In the genomic region with DNA sequence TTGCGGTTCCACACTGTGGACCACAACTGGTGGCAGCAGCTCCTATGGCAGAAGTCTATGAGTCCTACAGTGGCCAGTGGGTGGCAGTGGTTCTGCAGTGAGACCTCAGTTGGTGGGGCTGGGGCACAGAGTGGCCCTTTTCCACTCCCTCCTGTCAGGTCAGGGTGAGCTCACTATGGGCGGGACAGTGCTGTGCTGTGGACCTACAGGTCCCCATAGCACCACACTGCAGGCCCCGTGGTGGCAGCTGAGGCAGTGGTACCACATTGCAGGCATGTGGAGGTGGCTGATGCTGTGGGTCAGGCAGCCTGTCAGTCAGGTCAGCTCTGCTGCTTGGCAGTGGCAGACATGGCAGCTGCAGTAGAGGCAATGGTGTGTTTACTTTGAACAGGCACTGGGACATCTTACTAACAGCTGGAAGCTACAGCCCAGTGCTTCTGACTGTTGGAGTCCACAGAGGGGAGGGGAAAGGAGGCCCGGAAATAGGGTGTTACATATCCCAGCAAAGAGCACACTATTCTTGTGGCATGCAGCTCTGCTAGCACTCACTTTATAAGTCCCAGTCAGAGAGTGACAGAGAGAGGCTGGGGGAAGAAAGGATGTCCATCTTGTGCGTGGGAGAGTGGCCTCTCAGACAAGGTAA, we compare ENCODE assay signal across 12 mouse cellular contexts. TPM values are rescaled to one million over a fixed set of nuclear protein-coding genes. Genes with fewer than 3 reads are reported as not detected.
DNase-seq lines count a peak whose midpoint lies in the region; ATAC-seq and TF ChIP-seq lines count a peak whose summit lies in the region.
"Had no signal": no experiment of that assay in that cellular context is flagged by ENCODE, and none has a peak within 500 bp of the region (broad histone marks: within the 10 kb centered on the region; RNA-seq: fewer than 3 reads in every experiment).

No protein-coding gene starts in this region.

- DNase-seq in lung, adult 2 months, result no peak
- DNase-seq in left cerebral cortex, postnatal 36 days (ENCODE audit: low spot score in 2 of 2), result no peak
- DNase-seq: adrenal gland, postnatal 10 days had no signal

- no peaks in the 10 kb centered on the region for H3K36me3 ChIP-seq in lung, embryonic 15.5 days
- H3K36me3 ChIP-seq in kidney, embryonic 15.5 days, result no peaks in the 10 kb centered on the region
- no peaks in the 10 kb centered on the region for H3K36me3 ChIP-seq in stomach, embryonic 14.5 days (ENCODE audit: control insufficient read depth, insufficient read depth, low read length)
- H3K36me3 ChIP-seq: forebrain, embryonic 12.5 days had no signal

- WGBS in lung, embryonic 15.5 days, result 41% methylated on average over 5 of the region's 5 CpGs
- WGBS in lung, adult 2 months, result 52% methylated on average over 5 of the region's 5 CpGs
- 58% methylated on average over 5 of the region's 5 CpGs for WGBS in kidney, embryonic 15.5 days
- 52% methylated on average over 5 of the region's 5 CpGs for WGBS in stomach, embryonic 14.5 days

- no peaks in the 10 kb centered on the region; the same call in 1 of the 2 replicates for H3K9me3 ChIP-seq in lung, embryonic 15.5 days
- 0 out of 2 replicates have a peak, but pooled peaks cover 4% of the 10 kb centered on the region for H3K9me3 ChIP-seq in kidney, embryonic 15.5 days (replicated peaks)
- H3K9me3 ChIP-seq in stomach, embryonic 14.5 days (ENCODE audit: control insufficient read depth, low read depth, low read length), result peaks cover 6% of the 10 kb centered on the region; the same call in 1 of the 2 replicates

- H3K4me2 ChIP-seq in lung, embryonic 15.5 days, result no peak overlapping the region
- no peak overlapping the region for H3K4me2 ChIP-seq in kidney, embryonic 15.5 days
- H3K4me2 ChIP-seq in stomach, embryonic 14.5 days (replicated peaks; ENCODE audit: low read depth, low read length), result no peak overlapping the region
- H3K4me2 ChIP-seq: forebrain, embryonic 12.5 days had no signal

- H3K4me3 ChIP-seq in lung, embryonic 15.5 days, result no peak overlapping the region
- no peak overlapping the region for H3K4me3 ChIP-seq in lung, adult 2 months (replicated peaks; ENCODE audit: extremely low read depth, low read depth, low read length)
- H3K4me3 ChIP-seq in kidney, embryonic 15.5 days (replicated peaks), result no peak overlapping the region
- no peak overlapping the region for H3K4me3 ChIP-seq in stomach, embryonic 14.5 days (ENCODE audit: low read depth, low read length)
- H3K4me3 ChIP-seq: forebrain, embryonic 12.5 days; left cerebral cortex, adult 2 months had no signal

- TF ChIP-seq POLR2A in lung, adult 2 months (IDR thresholded peaks at IDR 0.05; ENCODE audit: borderline replicate concordance, extremely low read depth, low read depth, low read length), result no peak

- H3K27ac ChIP-seq in lung, embryonic 15.5 days, result no peak overlapping the region
- H3K27ac ChIP-seq in kidney, embryonic 15.5 days, result no peak overlapping the region
- H3K27ac ChIP-seq in stomach, embryonic 14.5 days (ENCODE audit: low read length), result no peak overlapping the region
- H3K27ac ChIP-seq: forebrain, embryonic 12.5 days; left cerebral cortex, adult 2 months had no signal

- no peaks in the 10 kb centered on the region for H3K27me3 ChIP-seq in lung, embryonic 15.5 days
- H3K27me3 ChIP-seq in kidney, embryonic 15.5 days, result no peaks in the 10 kb centered on the region
- H3K27me3 ChIP-seq in stomach, embryonic 14.5 days (ENCODE audit: control insufficient read depth, insufficient read depth, low read length), result no peaks in the 10 kb centered on the region

- no peak overlapping the region for H3K9ac ChIP-seq in lung, embryonic 15.5 days
- no peak overlapping the region for H3K9ac ChIP-seq in kidney, embryonic 15.5 days
- no peak overlapping the region for H3K9ac ChIP-seq in stomach, embryonic 14.5 days (replicated peaks; ENCODE audit: low read depth, low read length)
- H3K9ac ChIP-seq: forebrain, embryonic 12.5 days had no signal

- intact Hi-C loops in left cerebral cortex, postnatal 36 days (cut with DNase I), result no loop called here

- TF ChIP-seq CTCF in lung, adult 2 months (IDR thresholded peaks at IDR 0.05; ENCODE audit: insufficient read depth, low read length), result no peak

- peak; percentile 73; the same call in 1 of the 2 replicates for ATAC-seq in lung, embryonic 15.5 days (ENCODE audit: borderline replicate concordance, extremely low read depth, low FRiP score, low TSS enrichment)
- ATAC-seq in common myeloid progenitor, adult 5-6 weeks (replicated peaks; ENCODE audit: low read depth, poor library complexity, severe bottlenecking), result 0 out of 2 replicates have a peak, but pooled peaks have one; percentile 18
- ATAC-seq in kidney, embryonic 15.5 days (replicated peaks; ENCODE audit: low FRiP score), result 0 out of 2 replicates have a peak, but pooled peaks have one; percentile 40
- 0 out of 2 replicates have a peak, but pooled peaks have one; percentile 18 for ATAC-seq in stomach, embryonic 14.5 days (ENCODE audit: insufficient number of reproducible peaks, insufficient read depth, low FRiP score, low read depth)
- ATAC-seq in cerebellum, adult (ENCODE audit: insufficient number of reproducible peaks, low FRiP score, low TSS enrichment), result no peak

- peaks cover 4% of the 10 kb centered on the region; the same call in 1 of the 2 replicates for H3K4me1 ChIP-seq in lung, embryonic 15.5 days
- no peaks in the 10 kb centered on the region for H3K4me1 ChIP-seq in lung, adult 2 months (ENCODE audit: control insufficient read depth, insufficient read depth, low read length)
- no peaks in the 10 kb centered on the region for H3K4me1 ChIP-seq in kidney, embryonic 15.5 days
- no peaks in the 10 kb centered on the region; the same call in 1 of the 2 replicates for H3K4me1 ChIP-seq in stomach, embryonic 14.5 days (ENCODE audit: control insufficient read depth, insufficient read depth, low read length)
- H3K4me1 ChIP-seq: forebrain, embryonic 12.5 days had no signal

RNA-seq across cellular contexts. Expression of gene Cyp2d9, which starts 4.9 kb away (rescaled TPM):
- not detected in 2 replicates for polyA plus RNA-seq in lung, embryonic 15.5 days (2015; fragmentation: Nextera tagmentation; extraction: Ambion mirVana)
- 0.97 and 1.3 TPM in 2 replicates for polyA plus RNA-seq in lung, adult 2 months (2012; rRNA removed)
- total RNA-seq in common myeloid progenitor, adult 5-6 weeks (2017), result not detected in 2 replicates
- 0.25 TPM in 1 of 2 replicates, not detected in the other for polyA plus RNA-seq in kidney, embryonic 15.5 days (2015; fragmentation: Nextera tagmentation; extraction: Ambion mirVana)
- not detected in 2 replicates for polyA plus RNA-seq in stomach, embryonic 14.5 days (2014; fragmentation: Nextera tagmentation; extraction: Ambion mirVana)
- total RNA-seq in left cerebral cortex, postnatal 36 days (2021), result not detected
- total RNA-seq: gastrocnemius, adult 8-10 months; left cerebral cortex, adult 2 months had no signal
- polyA plus RNA-seq: forebrain, embryonic 12.5 days; heart, embryonic 14.5 days had no signal

RNA-seq across cellular contexts. Expression of gene Cyp2d10, which starts 31.1 kb away (rescaled TPM):
- 0.34 TPM in 1 of 2 replicates, not detected in the other for polyA plus RNA-seq in lung, embryonic 15.5 days (2015; fragmentation: Nextera tagmentation; extraction: Ambion mirVana)
- polyA plus RNA-seq in lung, adult 2 months (2012; rRNA removed), result 0.43 and 0.65 TPM in 2 replicates
- not detected in 2 replicates for total RNA-seq in common myeloid progenitor, adult 5-6 weeks (2017)
- polyA plus RNA-seq in kidney, embryonic 15.5 days (2015; fragmentation: Nextera tagmentation; extraction: Ambion mirVana), result 0.27 and 0.49 TPM in 2 replicates
- polyA plus RNA-seq in stomach, embryonic 14.5 days (2014; fragmentation: Nextera tagmentation; extraction: Ambion mirVana), result not detected in 2 replicates
- not detected for total RNA-seq in left cerebral cortex, postnatal 36 days (2021)
- polyA plus RNA-seq: forebrain, embryonic 12.5 days; heart, embryonic 14.5 days had no signal

RNA-seq across cellular contexts. Expression of gene Cyp2d11, which starts 44.3 kb away (rescaled TPM):
- polyA plus RNA-seq in lung, embryonic 15.5 days (2015; fragmentation: Nextera tagmentation; extraction: Ambion mirVana), result not detected in 2 replicates
- polyA plus RNA-seq in lung, adult 2 months (2012; rRNA removed), result not detected in 2 replicates
- not detected in 2 replicates for total RNA-seq in common myeloid progenitor, adult 5-6 weeks (2017)
- not detected in 2 replicates for polyA plus RNA-seq in kidney, embryonic 15.5 days (2015; fragmentation: Nextera tagmentation; extraction: Ambion mirVana)
- polyA plus RNA-seq in stomach, embryonic 14.5 days (2014; fragmentation: Nextera tagmentation; extraction: Ambion mirVana), result not detected in 2 replicates
- under 1 TPM in 1 of 2 experiments, not detected in 1; 0.27 TPM for total RNA-seq in left cerebral cortex, postnatal 36 days (2021)
- total RNA-seq: left cerebral cortex, adult 2 months had no signal
- polyA plus RNA-seq: forebrain, embryonic 12.5 days; heart, embryonic 14.5 days had no signal

RNA-seq across cellular contexts. Expression of gene Cyp2d22, which starts 58.0 kb away (rescaled TPM):
- 6.7 and 9.6 TPM in 2 replicates for polyA plus RNA-seq in lung, embryonic 15.5 days (2015; fragmentation: Nextera tagmentation; extraction: Ambion mirVana)
- 84.6 and 90.2 TPM in 2 replicates for polyA plus RNA-seq in lung, adult 2 months (2012; rRNA removed)
- 0.64 TPM in 1 of 2 replicates, not detected in the other for total RNA-seq in common myeloid progenitor, adult 5-6 weeks (2017)
- 12.9 and 18.6 TPM in 2 replicates for polyA plus RNA-seq in kidney, embryonic 15.5 days (2015; fragmentation: Nextera tagmentation; extraction: Ambion mirVana)
- polyA plus RNA-seq in stomach, embryonic 14.5 days (2014; fragmentation: Nextera tagmentation; extraction: Ambion mirVana), result 5.9 and 10.4 TPM in 2 replicates
- 10 to 100 TPM; 27.6 to 32.4 TPM for total RNA-seq in left cerebral cortex, postnatal 36 days (2021)
